Mouse (Mus musculus) Muller cell, postnatal 12 days (primary cell): Measurements from ENCODE around the gene Dnajc7.
"Not testable (repeated sequence)": the region's sequence is repeated elsewhere in the genome, so short reads cannot be mapped to it uniquely, and the experiment has no call there.

Experiments
- DNase-seq: peaks from one replicate; pipeline ENCODE4 v3.0.0-alpha.2; 2015; ENCODE audit errors: inconsistent ontology term

Dnajc7 gene

GRCm38 (mm10) chr11:100619982-100620381, at the start of gene Dnajc7:
Gene Dnajc7, minus strand, starts transcription at chr11:100620168.
- DNase-seq: no peak

- DNase-seq: no peak
Measured at GRCm38 (mm10) chr11:100659806-100660205, 39.8 kb upstream of the Dnajc7 start.

GRCm38 (mm10) chr11:100656458-100656857, 36.5 kb upstream of the Dnajc7 start:
- peak; percentile 59 for DNase-seq

- DNase-seq: not testable (repeated sequence)
Measured at GRCm38 (mm10) chr11:100655589-100655988, 35.6 kb upstream of the Dnajc7 start.

GRCm38 (mm10) chr11:100651748-100652147, 31.8 kb upstream of the Dnajc7 start:
- DNase-seq: no peak

- no peak for DNase-seq
Measured at GRCm38 (mm10) chr11:100651205-100651604, 31.2 kb upstream of the Dnajc7 start.

- no peak for DNase-seq
Measured at GRCm38 (mm10) chr11:100648405-100648804, 28.4 kb upstream of the Dnajc7 start.

GRCm38 (mm10) chr11:100646265-100646664, 26.3 kb upstream of the Dnajc7 start:
- DNase-seq: peak; percentile 19

GRCm38 (mm10) chr11:100643612-100644575, 23.9 kb upstream of the Dnajc7 start:
- no peak for DNase-seq

GRCm38 (mm10) chr11:100640159-100640906, 20.4 kb upstream of the Dnajc7 start:
- DNase-seq: peak; percentile 56

- no peak for DNase-seq
Measured at GRCm38 (mm10) chr11:100634530-100634929, 14.6 kb upstream of the Dnajc7 start.

GRCm38 (mm10) chr11:100628862-100629352, 8.9 kb upstream of the Dnajc7 start:
- no peak for DNase-seq

- no peak for DNase-seq
Measured at GRCm38 (mm10) chr11:100628056-100628455, 8.1 kb upstream of the Dnajc7 start.

- peak; percentile 61 for DNase-seq
Measured at GRCm38 (mm10) chr11:100626701-100627195, 6.8 kb upstream of the Dnajc7 start.

- no peak for DNase-seq
Measured at GRCm38 (mm10) chr11:100625754-100626700, 6.1 kb upstream of the Dnajc7 start.

- DNase-seq: peak; percentile 40
Measured at GRCm38 (mm10) chr11:100623867-100624266, 3.9 kb upstream of the Dnajc7 start.

- peak; percentile 97 for DNase-seq
Measured at GRCm38 (mm10) chr11:100622714-100623113, 2.7 kb upstream of the Dnajc7 start.

GRCm38 (mm10) chr11:100619485-100619975, 438 bp downstream of the Dnajc7 start:
- peak; percentile 97 for DNase-seq

GRCm38 (mm10) chr11:100618761-100619484, 1.0 kb downstream of the Dnajc7 start, which contains the start of gene Nkiras2:
Gene Nkiras2, plus strand, starts transcription at chr11:100619244.
- DNase-seq: peak; percentile 83

- DNase-seq: no peak
Measured at GRCm38 (mm10) chr11:100617480-100617879, 2.5 kb downstream of the Dnajc7 start.
